Comparison of ENCODE assay signal across 12 mouse cellular contexts in genomic region chr17:36226921-36227320, GRCm38 (mm10). TPM values are rescaled to one million over a fixed set of nuclear protein-coding genes. Genes with fewer than 3 reads are reported as not detected.
DNase-seq lines count a peak whose midpoint lies in the region; ATAC-seq and TF ChIP-seq lines count a peak whose summit lies in the region.
"Had no signal": no experiment of that assay in that cellular context is flagged by ENCODE, and none has a peak within 500 bp of the region (broad histone marks: within the 10 kb centered on the region; RNA-seq: fewer than 3 reads in every experiment).

No protein-coding gene starts in this region.

- H3K4me2 ChIP-seq in hindbrain, embryonic 16.5 days (ENCODE audit: low read length): no peak overlapping the region

- H3K27ac ChIP-seq in kidney, adult 2 months (ENCODE audit: insufficient read depth, low read depth, low read length): no peak overlapping the region
- no peak overlapping the region for H3K27ac ChIP-seq in hindbrain, embryonic 16.5 days (ENCODE audit: low read depth, low read length)
- H3K27ac ChIP-seq: forebrain, embryonic 10.5 days had no signal

- H3K4me1 ChIP-seq in kidney, adult 2 months (ENCODE audit: control insufficient read depth, insufficient read depth, low read length): no peaks in the 10 kb centered on the region
- H3K4me1 ChIP-seq in hindbrain, embryonic 16.5 days (ENCODE audit: control insufficient read depth, insufficient read depth, low read depth, low read length): no peaks in the 10 kb centered on the region

- no peaks in the 10 kb centered on the region for H3K36me3 ChIP-seq in kidney, adult 2 months (ENCODE audit: control insufficient read depth, insufficient read depth, low read length)
- H3K36me3 ChIP-seq in hindbrain, embryonic 16.5 days (ENCODE audit: control insufficient read depth, insufficient read depth, low read length): no peaks in the 10 kb centered on the region
- H3K36me3 ChIP-seq: forebrain, embryonic 10.5 days had no signal

- no peaks in the 10 kb centered on the region for H3K9me3 ChIP-seq in hindbrain, embryonic 16.5 days (ENCODE audit: control insufficient read depth, low read length)
- H3K9me3 ChIP-seq: forebrain, embryonic 10.5 days had no signal

- TF ChIP-seq CTCF in kidney, adult 2 months (conservative IDR thresholded peaks at IDR 0.05; ENCODE audit: insufficient read depth, insufficient read length, low read depth, low read length): no peak; the same call in 1 of the 2 replicates

- DNase-seq in kidney, adult 2 months: peak; percentile 31
- no peak for DNase-seq in kidney, postnatal 10 days
- DNase-seq in CD4-positive, CD25-positive, alpha-beta regulatory T cell, adult 2 months (ENCODE audit: low read depth, low spot score): peak; percentile 84
- peak; percentile 9 for DNase-seq in brain, adult 2 months (ENCODE audit: low read depth, low spot score)
- no peak for DNase-seq in frontal cortex, postnatal 10 days (ENCODE audit: low spot score in 2 of 2)
- DNase-seq in gastrocnemius, postnatal 25 days: no peak
- DNase-seq: layer of hippocampus, adult 9-11 months had no signal

- WGBS in kidney, adult 2 months: 12% methylated on average over 8 of the region's 8 CpGs
- WGBS in hindbrain, embryonic 16.5 days: 18% methylated on average over 8 of the region's 8 CpGs

- no peak overlapping the region for H3K4me3 ChIP-seq in kidney, adult 2 months (ENCODE audit: insufficient read depth, low read depth, low read length)
- no peak overlapping the region for H3K4me3 ChIP-seq in hindbrain, embryonic 16.5 days (ENCODE audit: low read length)
- H3K4me3 ChIP-seq: forebrain, embryonic 10.5 days had no signal

- no peaks in the 10 kb centered on the region for H3K27me3 ChIP-seq in kidney, adult 2 months (replicated peaks; ENCODE audit: control insufficient read depth, insufficient read depth, low read length)
- H3K27me3 ChIP-seq in hindbrain, embryonic 16.5 days (replicated peaks; ENCODE audit: control insufficient read depth, insufficient read depth, low read length): peaks cover 19% of the 10 kb centered on the region

- no peak for TF ChIP-seq POLR2A in kidney, adult 2 months (IDR thresholded peaks at IDR 0.05; ENCODE audit: low read depth, low read length)

- ATAC-seq in megakaryocyte progenitor cell, adult 5-6 weeks (replicated peaks; ENCODE audit: poor library complexity): peak; percentile 24; the same call in 1 of the 2 replicates
- no peak for ATAC-seq in hindbrain, embryonic 16.5 days

- no peak overlapping the region for H3K9ac ChIP-seq in hindbrain, embryonic 16.5 days (ENCODE audit: low read depth, low read length)

RNA-seq across cellular contexts. Expression of gene Rpp21, which starts 30.9 kb away (rescaled TPM):
- 101 and 122 TPM in 2 replicates for polyA plus RNA-seq in kidney, adult 2 months (2012; rRNA removed)
- 48.6 and 56.3 TPM in 2 replicates for total RNA-seq in megakaryocyte progenitor cell, adult 5-6 weeks (2015)
- 25.9 and 50.6 TPM in 2 replicates for total RNA-seq in megakaryocyte progenitor cell, adult 5-6 weeks (2017)
- 117 and 131 TPM in 2 replicates for polyA plus RNA-seq in hindbrain, embryonic 16.5 days (2015; fragmentation: Nextera tagmentation; extraction: Ambion mirVana)
- 10 to 100 TPM; 30.3 to 35.9 TPM for total RNA-seq in gastrocnemius, postnatal 25 days (2021)

RNA-seq across cellular contexts. Expression of gene H2-T3, which starts 36.8 kb away (rescaled TPM):
- polyA plus RNA-seq in kidney, adult 2 months (2012; rRNA removed): not detected in 2 replicates
- total RNA-seq in megakaryocyte progenitor cell, adult 5-6 weeks (2015): not detected in 2 replicates
- not detected in 2 replicates for total RNA-seq in megakaryocyte progenitor cell, adult 5-6 weeks (2017)
- not detected in 2 replicates for polyA plus RNA-seq in hindbrain, embryonic 16.5 days (2015; fragmentation: Nextera tagmentation; extraction: Ambion mirVana)
- total RNA-seq in gastrocnemius, postnatal 25 days (2021): not detected
- polyA plus RNA-seq: forebrain, embryonic 10.5 days had no signal

RNA-seq across cellular contexts. Expression of gene Trim39, which starts 45.1 kb away (rescaled TPM):
- 11.1 and 11.4 TPM in 2 replicates for polyA plus RNA-seq in kidney, adult 2 months (2012; rRNA removed)
- total RNA-seq in megakaryocyte progenitor cell, adult 5-6 weeks (2015): 13.2 and 14.1 TPM in 2 replicates
- total RNA-seq in megakaryocyte progenitor cell, adult 5-6 weeks (2017): 15.3 and 16.3 TPM in 2 replicates
- 22.1 and 25.4 TPM in 2 replicates for polyA plus RNA-seq in hindbrain, embryonic 16.5 days (2015; fragmentation: Nextera tagmentation; extraction: Ambion mirVana)
- total RNA-seq in gastrocnemius, postnatal 25 days (2021): 1 to 10 TPM; 5.0 to 5.6 TPM

RNA-seq across cellular contexts. Expression of gene Gm8909, which starts 58.6 kb away (rescaled TPM):
- polyA plus RNA-seq in kidney, adult 2 months (2012; rRNA removed): 0.14 TPM in 1 of 2 replicates, not detected in the other
- total RNA-seq in megakaryocyte progenitor cell, adult 5-6 weeks (2015): not detected in 2 replicates
- not detected in 2 replicates for total RNA-seq in megakaryocyte progenitor cell, adult 5-6 weeks (2017)
- polyA plus RNA-seq in hindbrain, embryonic 16.5 days (2015; fragmentation: Nextera tagmentation; extraction: Ambion mirVana): not detected in 2 replicates
- not detected for total RNA-seq in gastrocnemius, postnatal 25 days (2021)
- total RNA-seq: heart, postnatal 14 days had no signal
- polyA plus RNA-seq: forebrain, embryonic 10.5 days; urinary bladder, adult 2 months had no signal

RNA-seq across cellular contexts. Expression of gene H2-M10.2, which starts 59.4 kb away (rescaled TPM):
- polyA plus RNA-seq in kidney, adult 2 months (2012; rRNA removed): not detected in 2 replicates
- total RNA-seq in megakaryocyte progenitor cell, adult 5-6 weeks (2015): not detected in 2 replicates
- total RNA-seq in megakaryocyte progenitor cell, adult 5-6 weeks (2017): not detected in 2 replicates
- polyA plus RNA-seq in hindbrain, embryonic 16.5 days (2015; fragmentation: Nextera tagmentation; extraction: Ambion mirVana): 0.14 and 0.19 TPM in 2 replicates
- total RNA-seq in gastrocnemius, postnatal 25 days (2021): not detected
- total RNA-seq: heart, postnatal 14 days had no signal
- polyA plus RNA-seq: urinary bladder, adult 2 months had no signal

Comparison
In these comparisons a context has a peak if more than half of its experiments do, and no peak if none do; other contexts are left out.
1. DNase-seq: peak in kidney, adult 2 months (single experiment), CD4-positive, CD25-positive, alpha-beta regulatory T cell, adult 2 months (single experiment) and brain, adult 2 months (single experiment); none in kidney, postnatal 10 days (single experiment), frontal cortex, postnatal 10 days (0 of 2) and gastrocnemius, postnatal 25 days (single experiment).